Mouse (Mus musculus) central nervous system, embryonic 11.5 days (tissue): Measurements from ENCODE around the gene Uspl1. TPM values are rescaled to one million over a fixed set of nuclear protein-coding genes. Genes with fewer than 3 reads are reported as not detected.

Source experiments
- polyA plus RNA-seq: library from polyadenylated mRNA; depleted of rRNA; stranded (reverse); fragments of >200 nt; gene quantifications from 2 replicates; pipeline ENCODE4 v1.2.3, GENCODE M21; 2012; rRNA removed

Uspl1 gene
- polyA plus RNA-seq = 39.8 and 46.3 TPM in 2 replicates

GRCm38 (mm10) chr5:149184104-149184843, at the start of gene Uspl1, which contains the start of gene Hmgb1:
Uspl1 (plus strand) TSS chr5:149184350.
Hmgb1 (minus strand) TSS chr5:149184489.

DNA sequence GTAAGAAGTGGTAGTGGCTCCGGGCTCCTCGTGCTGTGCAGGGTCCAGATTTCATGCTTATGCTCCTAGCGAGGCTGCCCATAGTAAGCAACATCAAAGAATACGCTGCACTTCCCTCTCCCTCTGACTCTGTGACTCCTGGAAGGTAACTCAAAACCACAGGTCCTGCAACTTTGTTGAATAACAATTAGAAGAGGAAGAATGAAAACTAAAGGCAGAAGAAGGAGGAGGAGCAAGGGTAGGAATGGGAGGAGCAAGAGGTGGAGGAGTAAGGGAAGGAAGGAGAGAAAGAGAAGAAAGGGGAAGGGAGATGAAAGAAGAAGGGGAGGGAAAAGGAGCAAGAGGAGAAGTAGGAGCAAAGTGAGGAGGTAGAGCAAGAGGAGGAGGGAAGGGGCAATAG, 80.3 kb downstream of the Uspl1 start, which contains the start of gene Alox5ap:
Alox5ap (plus strand) TSS at position 363 of the 400 bp plus-strand sequence.

Other genes with a start within 250 kb of the Uspl1 start
- not detected in 2 replicates for gene Gm42791, start 189.2 kb upstream of the Uspl1 start, polyA plus RNA-seq
- 1,205 and 2,573 TPM in 2 replicates for gene Hmgb1, start 139 bp downstream of the Uspl1 start, polyA plus RNA-seq
- 8.2 and 9.0 TPM in 2 replicates for gene Alox5ap, start 80.4 kb downstream of the Uspl1 start, polyA plus RNA-seq
- gene Medag, start 227.4 kb downstream of the Uspl1 start, polyA plus RNA-seq = 0.66 and 0.70 TPM in 2 replicates